Mouse (Mus musculus): ENCODE results near the gene Pax5. TPM values are rescaled to one million over a fixed set of nuclear protein-coding genes. Genes with fewer than 3 reads are reported as not detected.
A peak's percentile ranks its signal among the peaks of the same experiment; 100 is the strongest.
"Not testable (repeated sequence)": the region's sequence is repeated elsewhere in the genome, so short reads cannot be mapped to it uniquely, and the experiment has no call there.

Pax5 gene
- total RNA-seq (2021): under 1 TPM; 0.18 to 0.71 TPM

DNA sequence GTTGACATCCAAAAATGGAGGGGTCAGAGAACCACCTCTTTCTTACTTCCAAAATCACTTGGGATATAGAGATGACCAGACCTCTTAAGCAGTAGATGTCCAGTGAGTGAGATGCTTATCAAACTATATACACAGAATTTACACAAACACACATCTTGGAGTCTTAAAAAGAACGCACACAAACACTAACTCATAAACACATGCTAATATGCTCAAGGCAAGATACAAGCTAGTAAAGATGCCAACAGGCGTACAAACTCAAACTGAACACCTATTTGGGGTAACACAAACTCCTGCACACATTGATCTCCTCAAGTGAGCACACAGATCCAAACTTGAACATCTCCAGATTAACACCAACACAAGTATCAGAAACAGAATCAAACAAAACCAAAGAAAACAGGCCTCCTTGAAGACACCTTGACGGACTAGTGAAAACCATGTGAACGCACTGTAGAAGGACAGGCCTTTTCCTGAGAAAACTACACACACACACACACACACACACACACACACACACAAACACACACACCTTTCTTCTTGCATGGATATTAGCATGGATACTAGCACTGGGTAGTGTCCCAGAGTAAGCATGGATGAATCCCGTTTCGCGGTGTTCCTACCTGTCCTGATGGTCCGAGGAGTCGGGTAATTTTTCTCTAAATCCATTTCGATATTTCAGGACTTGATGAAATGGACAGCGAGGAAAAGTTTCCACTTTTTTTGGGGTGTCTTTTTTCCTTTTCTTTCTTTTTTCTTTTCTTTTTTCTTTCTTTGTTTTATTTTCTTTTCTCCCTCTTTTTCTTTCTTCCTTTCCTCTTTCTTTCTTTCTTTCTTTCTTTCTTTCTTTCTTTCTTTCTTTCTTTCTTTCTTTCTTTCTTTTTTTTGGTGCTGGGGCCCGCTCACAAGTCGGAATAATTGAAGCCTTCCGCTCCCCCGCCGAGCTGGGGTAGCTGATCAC lies at the start of gene Pax5:
Gene Pax5, minus strand, starts transcription at position 748 of the 961 bp plus-strand sequence.
- no peak for DNase-seq

DNA sequence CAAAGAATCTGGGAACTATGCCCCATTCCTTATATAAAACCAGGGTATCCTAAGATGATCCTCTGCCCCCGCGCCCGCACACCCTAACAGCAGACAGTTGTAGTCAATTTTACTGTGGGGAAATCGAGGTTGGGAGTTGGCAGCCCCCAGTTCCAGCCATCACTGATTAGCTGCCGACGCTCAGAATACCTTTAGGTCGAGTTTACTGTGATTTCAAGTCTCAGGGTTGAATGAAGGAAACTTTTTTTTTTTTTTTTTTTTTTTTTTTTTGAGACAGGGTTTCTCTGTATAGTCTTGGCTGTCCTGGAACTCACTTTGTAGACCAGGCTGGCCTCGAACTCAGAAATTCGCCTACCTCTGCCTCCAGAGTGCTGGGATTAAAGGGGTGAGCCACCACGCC lies 46.8 kb upstream of the Pax5 start:
- DNase-seq: not testable (repeated sequence)

DNA sequence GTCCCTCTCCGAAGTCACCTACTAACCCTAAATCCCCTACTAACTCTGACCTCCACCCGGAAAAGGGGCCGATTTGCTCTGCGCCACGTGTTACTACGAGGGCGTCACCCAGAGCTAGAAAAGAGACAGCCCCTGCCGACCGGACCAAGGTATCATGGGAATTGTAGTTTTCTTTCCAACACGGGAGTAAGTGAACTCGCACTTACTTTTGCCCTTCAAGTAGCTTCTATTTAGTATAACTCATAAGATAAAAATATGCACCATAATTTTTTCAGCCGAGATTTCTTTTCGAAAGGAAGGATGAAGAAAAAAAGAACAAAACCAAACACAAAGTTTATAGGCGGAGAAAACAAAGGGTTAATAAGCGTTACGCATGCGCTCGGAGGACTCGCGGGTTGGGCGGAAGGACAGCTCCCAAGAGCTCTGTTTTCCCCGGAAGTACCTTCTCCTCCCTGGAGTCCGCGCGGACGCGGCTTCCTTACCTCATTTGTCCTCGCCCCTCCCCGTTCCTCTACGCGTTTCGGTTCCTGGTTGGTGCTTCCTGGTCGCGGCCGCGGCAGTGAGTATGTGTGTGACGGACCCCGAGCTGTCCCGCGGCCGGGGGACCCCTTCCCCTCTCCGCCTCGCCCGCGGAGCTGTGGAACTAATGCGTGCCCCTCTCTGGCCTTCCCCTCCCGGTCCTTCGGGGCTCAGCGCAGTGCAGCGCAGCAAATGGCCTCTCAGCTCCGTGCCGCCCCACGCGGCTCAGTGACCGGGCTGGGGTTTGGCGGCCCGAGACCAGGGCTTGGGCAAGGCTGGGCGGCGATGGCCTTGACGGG lies 46.1 kb upstream of the Pax5 start:
- DNase-seq: peak; percentile 92

DNA sequence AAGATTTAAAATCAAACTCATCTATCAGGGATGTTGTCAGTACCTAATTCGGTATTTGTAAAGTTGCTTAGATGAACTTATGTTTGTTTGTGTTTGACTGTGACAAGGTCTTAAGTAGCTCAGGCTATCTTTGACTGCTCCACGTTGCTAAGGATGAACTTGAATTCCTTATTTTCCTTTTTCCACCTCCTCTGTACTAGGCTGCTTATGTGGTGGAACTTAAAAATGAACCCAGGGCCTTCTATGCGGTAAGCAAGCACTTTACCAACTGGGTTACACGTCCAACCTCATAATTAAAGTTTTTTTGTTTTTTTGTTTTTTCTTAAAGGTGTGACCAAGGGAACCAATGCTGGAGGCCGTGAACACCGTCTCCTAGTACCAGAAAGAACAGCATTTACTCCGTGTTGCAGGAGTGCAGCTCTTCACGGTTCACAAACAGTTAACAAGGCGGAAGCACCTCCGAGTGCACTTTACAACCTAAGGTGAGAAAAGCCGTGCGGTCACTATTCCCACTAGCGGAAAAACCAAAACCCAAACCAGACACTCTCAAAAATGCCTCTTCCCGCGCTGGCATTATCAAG lies 45.4 kb upstream of the Pax5 start, which contains the start of gene Zcchc7:
Gene Zcchc7, plus strand, starts transcription at position 325 of the 581 bp plus-strand sequence.
- no peak for DNase-seq

DNA sequence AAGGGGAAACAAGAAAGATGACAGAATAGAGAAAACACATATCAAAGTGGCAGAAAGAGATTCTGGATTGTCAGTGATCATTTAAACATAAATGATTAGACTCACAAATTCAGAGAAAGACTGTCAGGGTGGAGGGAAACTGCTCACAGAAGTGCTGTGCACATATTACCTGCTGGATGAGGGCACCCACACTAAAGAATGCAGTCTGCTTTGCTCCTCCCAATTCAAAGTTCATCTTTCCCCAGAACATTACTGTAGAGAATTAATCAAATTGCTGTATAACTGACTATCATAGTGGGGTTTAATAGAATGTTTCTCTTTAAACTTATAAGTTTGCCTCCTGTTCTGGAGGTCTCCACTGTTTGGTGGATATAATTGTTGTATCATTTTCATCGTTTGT lies 30.2 kb upstream of the Pax5 start:
- no peak for DNase-seq

DNA sequence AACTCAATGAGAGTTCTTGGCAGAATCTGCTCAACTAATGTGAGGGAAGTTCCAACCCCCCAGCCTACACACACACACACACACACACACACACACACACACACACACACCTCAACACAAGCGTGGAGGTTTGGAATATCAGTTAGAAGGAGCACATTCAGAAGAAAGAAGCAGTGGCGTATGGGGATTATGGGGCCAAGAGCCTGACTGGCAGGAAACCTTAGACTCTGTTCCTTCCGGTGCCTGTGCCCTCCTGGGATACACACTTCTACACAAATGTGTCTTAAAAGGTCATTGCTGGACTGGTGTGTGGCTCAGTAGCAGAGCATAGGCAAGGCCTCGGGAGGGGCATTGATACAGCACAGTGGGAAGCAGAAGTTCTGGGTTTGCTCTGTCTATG lies 10.9 kb upstream of the Pax5 start:
- no peak for DNase-seq

DNA sequence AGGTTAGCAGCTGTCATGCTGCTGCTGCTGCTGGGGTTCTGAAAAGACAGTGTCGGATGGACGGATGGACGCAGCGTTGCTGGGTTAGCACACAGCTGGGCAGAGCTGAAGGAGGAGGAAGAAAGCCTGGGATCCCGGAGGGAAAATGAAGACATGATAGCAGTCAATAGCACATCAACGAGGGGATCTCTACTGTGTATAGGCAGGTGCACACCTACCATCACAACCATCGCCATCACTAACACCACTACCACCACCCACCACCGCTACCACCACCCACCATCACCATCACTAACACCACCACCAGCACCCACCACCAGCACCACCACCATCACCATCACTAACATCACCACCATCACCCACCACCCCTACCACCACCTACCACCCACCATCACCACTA lies 9.8 kb upstream of the Pax5 start:
- DNase-seq: no peak

DNA sequence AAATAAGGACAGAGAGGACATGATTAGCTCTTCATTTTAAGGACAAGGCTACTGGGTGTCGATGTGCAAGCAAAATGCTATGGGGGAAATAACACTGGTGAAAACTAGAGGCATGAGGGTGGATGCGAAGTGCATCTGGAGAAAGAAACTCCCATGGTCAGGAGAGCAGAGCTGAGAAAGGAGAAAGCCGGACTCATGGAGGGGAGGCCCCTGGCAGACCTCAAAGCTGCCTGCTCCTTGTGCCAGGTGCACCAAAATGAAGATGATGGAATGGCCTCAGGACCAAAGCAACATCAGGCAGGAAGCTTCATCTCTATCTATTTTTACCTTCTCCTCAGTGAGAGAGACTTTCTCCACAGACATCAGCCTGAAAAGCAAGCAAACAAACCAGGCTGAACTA lies 7.4 kb upstream of the Pax5 start:
- no peak for DNase-seq

DNA sequence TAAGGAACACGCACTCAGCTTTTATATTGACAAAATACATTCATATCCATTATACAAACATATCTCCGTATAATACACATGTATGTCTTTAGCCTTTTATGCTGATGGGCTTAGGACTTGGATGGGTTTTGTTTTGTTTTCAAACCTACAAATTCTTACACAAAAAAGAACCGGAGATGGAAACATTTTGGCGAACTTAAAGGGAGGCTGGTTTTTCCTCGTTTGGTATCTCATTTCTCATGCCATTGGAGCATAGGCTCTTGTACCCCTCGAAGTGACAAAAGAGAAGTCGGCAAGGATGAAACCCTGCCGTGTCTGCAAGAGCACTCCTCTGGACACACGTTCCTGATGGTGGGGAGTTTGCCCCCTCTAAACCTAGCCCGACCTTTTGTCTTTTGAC lies 6.1 kb upstream of the Pax5 start:
- no peak for DNase-seq

DNA sequence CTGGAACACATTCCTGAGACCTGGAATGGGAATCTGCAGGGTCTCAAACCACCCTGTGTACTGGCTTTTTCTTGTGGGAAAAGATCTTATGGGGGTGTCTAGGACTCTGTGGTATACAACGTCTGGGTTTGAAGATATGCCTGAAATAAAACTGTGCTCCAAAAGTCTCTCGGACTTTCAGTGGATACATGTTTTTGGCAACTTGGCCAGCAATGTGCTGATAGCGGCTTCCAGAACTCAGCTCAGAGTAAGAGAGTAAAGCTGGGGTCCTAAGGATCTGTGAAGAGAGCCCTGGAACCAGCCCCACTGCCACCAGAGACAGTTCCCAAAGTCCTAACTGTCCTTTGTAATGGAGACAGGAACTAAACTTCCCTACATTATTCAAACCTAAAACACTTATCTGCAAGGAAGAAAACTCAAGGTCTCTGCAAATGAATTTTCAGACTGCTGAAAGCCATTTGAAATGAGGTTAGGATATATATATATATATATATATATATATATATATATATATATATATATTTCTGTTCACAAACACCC lies 5.4 kb upstream of the Pax5 start:
- DNase-seq: no peak

DNA sequence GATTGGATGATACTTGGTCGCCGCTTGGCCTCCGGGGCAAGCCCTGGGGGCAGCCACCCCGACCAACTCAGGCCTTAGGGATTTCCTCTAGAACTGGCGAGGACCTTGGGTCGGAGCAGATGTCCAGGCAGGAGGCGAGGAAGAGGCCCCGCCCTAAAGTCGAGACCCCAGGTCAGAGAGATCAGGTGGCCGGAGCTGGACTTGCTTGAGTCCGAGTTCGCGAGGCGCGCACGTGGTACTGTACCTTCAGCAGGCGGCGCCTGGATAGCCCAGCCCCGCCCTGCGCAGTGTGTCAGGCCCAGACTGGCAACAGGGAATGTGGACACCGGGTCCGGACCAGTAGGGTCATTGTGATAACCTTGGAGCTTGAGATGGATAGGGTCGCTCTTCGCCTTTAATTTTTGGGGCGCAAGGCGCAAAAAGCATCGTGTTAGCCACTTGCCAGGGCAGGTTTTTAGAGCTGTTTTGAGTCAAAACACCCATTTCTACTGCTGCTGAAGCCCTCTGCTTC lies 3.9 kb upstream of the Pax5 start:
- no peak for DNase-seq

DNA sequence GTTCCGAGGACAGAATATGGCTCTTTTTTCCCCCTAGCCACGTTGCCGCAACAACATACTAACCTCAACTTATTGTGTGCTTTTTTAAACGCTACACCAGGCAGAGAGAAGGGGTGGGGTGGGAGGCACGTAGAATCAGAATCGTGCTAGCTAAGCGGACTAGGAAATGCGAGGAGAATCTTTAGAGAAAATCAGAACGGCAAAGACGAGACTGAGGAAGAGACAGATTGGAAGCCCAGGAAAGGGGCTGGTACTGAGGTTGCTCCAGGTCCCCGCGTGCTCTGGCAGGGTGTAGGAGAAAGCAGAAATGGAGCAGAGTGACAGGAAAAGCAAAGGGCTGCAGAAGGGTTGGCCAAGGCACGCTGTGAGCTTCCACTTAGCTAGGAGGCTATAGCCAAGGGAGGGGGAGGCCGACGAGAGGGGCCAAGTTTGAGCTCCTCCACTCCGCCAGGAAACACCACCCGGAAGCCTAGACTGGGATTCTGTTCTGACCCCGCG lies 3.3 kb upstream of the Pax5 start:
- no peak for DNase-seq

DNA sequence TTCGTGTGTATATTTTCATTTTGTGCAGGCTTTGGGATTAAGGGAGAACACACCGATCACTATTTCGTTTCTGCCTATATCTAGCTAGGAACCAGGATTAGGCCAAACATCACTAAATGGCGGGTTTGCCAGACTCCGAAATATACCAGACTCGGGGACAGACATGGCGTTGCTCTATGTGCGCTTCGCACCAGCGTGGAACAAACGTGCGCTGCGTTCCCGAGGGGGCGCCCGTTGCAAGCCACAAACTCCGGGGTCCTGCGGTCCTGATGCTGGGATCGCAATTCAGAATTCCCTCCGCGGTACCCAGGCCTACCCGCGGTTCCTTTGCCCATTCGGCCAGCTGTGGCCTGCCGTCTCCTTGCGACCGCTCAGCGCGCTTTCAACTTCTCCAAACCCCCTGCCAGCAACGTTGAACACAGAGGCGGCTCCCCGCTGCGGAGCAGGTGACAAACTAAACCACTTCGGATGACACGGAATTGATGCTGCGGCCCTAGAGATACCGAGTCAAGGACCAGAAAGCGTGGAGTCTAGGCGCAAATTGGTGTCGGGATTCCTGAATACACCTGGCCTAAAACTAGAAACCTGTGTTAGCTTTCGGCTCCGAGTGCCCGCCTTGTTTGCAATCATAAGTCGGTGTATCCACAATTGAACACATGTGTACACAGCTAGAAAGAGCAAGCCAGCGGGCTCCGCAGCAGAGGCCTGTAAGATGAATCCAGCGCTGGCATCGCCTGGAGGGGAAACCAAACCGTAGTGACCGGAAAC lies 2.7 kb upstream of the Pax5 start:
- DNase-seq: peak; percentile 6

DNA sequence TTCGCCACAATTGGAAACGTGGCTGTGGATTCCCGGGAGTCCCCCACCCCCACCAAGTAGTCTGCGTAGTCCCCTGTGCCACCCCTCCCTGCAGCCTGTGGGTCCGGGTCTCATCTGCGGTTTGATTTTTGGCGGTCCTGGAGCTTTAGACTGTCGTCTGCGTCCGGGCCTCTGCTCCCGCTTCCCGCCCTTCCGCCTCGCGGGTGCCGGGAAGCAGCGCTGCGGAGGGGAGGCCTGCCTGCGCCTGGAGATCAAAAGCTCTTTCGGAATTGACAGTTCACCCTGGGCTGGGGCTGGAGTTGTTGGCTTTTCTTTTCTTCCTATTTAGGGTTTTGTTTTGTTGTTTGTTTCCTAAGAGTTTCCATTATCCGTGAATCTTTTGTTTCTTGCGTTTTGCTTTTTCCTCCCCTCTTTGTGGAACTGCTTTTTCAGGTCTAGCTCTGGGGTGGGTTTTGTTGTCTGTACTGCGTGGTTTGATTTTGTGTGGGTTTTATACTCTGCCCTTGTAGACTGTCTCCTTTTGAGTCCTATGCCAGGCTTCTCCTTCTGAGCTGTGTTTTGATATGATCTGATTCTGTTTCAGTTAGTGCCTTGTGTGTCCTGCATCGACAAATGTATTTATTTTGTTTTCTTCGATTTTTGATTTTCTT lies 1.9 kb upstream of the Pax5 start:
- DNase-seq: peak; percentile 9

DNA sequence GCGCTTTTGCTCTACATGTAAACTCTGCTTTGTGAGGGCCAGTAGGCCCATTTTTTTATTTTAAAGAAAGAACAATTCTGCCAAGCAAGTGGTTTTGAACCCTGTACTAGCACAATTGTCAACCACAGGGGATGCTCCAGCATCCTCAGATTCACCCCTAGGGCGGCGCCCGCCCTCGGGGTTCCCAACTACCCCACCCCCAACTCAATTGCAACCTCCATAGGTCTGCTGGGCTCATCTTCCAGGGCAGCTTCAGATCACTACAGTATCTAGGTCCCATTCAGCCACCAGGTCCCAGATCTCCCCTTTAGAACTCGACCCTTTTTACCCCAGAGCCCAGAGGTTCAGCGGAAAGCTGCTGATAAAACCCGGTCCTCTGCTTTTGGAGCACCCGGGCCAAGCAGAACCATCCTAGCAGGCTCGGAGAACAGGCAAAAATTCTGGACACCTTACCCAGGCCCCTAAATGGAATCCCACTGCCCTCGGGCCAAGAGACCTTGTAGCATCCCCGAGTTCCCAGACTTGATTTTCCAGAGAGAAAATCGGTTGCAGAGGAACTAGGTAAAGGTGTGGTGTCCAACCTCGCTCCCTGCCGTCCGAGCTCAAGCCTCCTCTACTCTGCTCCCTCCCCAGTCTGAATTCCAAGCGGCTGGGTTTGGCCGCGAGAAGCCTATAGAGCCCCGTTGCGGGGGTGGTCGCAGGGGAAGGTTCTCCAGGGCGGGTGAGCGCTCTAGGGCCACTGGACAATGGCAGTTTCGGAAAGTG lies 1.0 kb upstream of the Pax5 start:
- no peak for DNase-seq

DNA sequence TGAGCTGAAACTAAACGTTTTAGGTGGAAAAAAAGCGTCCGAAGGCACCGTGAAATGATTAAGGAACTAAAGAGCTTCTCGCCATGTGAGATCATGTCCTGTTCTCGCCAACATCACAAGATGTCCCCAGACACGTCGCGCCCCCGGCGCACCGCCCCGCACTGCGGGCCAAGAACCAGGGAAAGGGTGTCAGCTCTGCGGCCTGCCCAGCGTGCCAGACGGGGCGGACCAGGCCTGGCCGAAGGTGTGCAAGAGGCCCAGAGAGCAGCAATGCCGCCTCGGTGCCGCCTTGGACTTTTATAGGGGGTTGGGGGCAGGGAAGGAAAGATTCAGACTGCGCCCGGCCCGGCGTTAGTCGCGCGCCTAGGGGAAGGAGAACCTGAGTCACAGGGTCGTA lies 412 bp upstream of the Pax5 start:
- peak; percentile 11 for DNase-seq

DNA sequence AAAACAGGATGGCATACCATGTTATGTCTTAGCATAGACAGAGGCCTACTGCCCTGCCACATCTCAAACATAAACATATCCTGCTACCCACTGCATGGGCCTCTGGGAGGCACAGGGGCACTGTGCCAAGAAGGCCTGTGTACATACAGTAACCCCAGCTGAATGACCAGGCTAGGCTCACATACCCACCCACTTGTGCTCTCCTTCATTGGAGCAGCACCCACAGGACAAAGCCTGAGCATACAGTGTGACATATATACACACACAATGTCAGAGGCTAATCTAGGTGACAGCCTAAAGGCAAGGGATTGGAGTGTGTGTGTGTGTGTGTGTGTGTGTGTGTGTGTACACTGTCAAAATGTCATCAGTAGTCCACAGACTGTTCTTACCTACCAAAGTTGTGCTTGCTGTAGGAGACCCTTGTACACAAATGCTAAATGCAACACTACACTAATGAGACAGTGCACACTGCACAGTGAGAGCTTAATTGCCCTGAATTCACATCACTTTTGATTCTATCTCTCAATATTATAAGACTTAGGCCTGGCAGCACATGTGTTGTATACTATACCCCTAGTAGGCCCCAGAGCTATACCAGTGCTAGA lies 1.1 kb downstream of the Pax5 start:
- DNase-seq: no peak

DNA sequence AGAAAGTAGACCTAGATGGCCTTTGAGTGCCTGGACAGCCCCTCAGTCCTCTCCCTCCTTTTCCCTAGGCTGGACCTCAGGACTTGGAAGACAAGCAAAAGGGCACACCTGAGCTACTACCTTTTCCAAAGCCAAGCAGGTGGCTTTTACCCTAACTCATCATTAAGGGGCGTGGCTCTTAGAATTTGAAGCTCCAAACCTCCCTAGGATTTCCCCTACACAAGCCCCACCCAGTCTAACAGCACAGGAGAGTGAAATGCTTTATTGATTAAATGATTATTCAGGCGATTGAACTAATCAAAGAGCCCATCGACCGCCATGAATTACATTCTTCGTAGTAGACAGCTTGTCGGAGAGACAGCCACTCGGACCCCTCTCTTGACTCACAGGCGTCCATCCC lies 2.0 kb downstream of the Pax5 start:
- DNase-seq: no peak

DNA sequence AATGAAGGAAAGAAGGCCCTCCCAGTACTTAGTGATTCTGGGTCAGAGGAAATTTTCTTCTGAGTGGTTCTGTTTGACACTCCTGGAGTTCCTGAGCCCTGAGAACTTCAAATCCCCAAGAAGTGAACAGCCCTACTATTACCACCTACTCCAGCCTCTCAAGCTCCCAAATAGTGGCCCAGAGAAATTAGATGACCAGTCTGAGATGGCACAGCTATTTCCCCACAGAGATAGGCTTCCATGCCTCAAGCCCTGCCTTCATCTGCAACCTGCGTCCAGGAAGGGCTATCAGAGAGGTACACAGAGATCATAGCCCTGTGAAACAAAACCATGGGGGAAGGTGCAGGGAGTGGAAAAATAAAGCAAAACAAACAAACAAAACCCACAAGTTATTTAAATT lies 3.4 kb downstream of the Pax5 start:
- DNase-seq: no peak

DNA sequence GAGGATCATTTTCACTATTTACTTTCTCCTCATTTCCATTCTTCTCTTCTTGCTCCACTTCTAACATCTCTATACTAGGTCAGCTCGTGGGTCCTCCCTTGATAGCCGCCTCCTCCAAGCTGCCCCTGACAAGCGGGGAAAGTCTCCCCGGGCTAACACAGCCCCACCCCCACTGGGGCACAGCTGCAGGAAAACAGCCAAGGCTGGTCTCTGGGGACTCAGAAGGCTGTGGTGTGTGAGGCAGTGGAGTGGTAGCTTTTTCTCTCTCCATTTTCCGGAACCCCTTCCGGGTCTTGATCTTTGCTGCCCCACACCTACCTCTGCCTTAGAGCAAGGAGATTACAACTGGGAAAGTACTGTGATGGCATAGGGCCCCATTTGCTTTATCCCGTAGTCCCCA lies 4.3 kb downstream of the Pax5 start:
- no peak for DNase-seq
